Comparison of ENCODE assay signal across 17 mouse cellular contexts in genomic region chr7:139391691-139392090, GRCm38 (mm10). TPM values are rescaled to one million over a fixed set of nuclear protein-coding genes. Genes with fewer than 3 reads are reported as not detected.
DNase-seq lines count a peak whose midpoint lies in the region; ATAC-seq and TF ChIP-seq lines count a peak whose summit lies in the region.
"Had no signal": no experiment of that assay in that cellular context is flagged by ENCODE, and none has a peak within 500 bp of the region (broad histone marks: within the 10 kb centered on the region; RNA-seq: fewer than 3 reads in every experiment).

No protein-coding gene starts in this region.

- H3K9me3 ChIP-seq in heart, postnatal 0 days (replicated peaks; ENCODE audit: control insufficient read depth, low read length), result no peaks in the 10 kb centered on the region
- H3K9me3 ChIP-seq: hindbrain, embryonic 15.5 days; limb, embryonic 12.5 days had no signal

- TF ChIP-seq CTCF in gastrocnemius, adult 2 months (IDR thresholded peaks at IDR 0.05), result no peak
- no peak for TF ChIP-seq CTCF in brain, embryonic 14.5 days (IDR thresholded peaks at IDR 0.05; ENCODE audit: borderline replicate concordance, extremely low read depth, insufficient read depth, insufficient read length)
- no peak for TF ChIP-seq CTCF in heart, postnatal 0 days (IDR thresholded peaks at IDR 0.05; ENCODE audit: low read depth)

- peaks cover 72% of the 10 kb centered on the region for H3K4me1 ChIP-seq in heart, postnatal 0 days (ENCODE audit: control insufficient read depth, insufficient read depth)

- no peak for ATAC-seq in heart, postnatal 0 days (ENCODE audit: insufficient read depth, low read depth)
- ATAC-seq: activated CD4-positive, CD25-positive, alpha-beta regulatory T cell, adult 4 months; forebrain, postnatal 0 days; liver, postnatal 0 days had no signal

- H3K4me2 ChIP-seq in heart, postnatal 0 days (ENCODE audit: low read depth, low read length), result peak overlapping the region; percentile 66
- H3K4me2 ChIP-seq: limb, embryonic 12.5 days had no signal

- no peaks in the 10 kb centered on the region for H3K27me3 ChIP-seq in heart, postnatal 0 days (ENCODE audit: control insufficient read depth, insufficient read depth, low read length)
- H3K27me3 ChIP-seq: hindbrain, embryonic 15.5 days; limb, embryonic 12.5 days had no signal

- 47% methylated on average over 5 of the region's 5 CpGs for WGBS in heart, postnatal 0 days

- H3K36me3 ChIP-seq in heart, postnatal 0 days (replicated peaks; ENCODE audit: control insufficient read depth, insufficient read depth, low read length), result no peaks in the 10 kb centered on the region
- H3K36me3 ChIP-seq: hindbrain, embryonic 15.5 days; limb, embryonic 12.5 days had no signal

- H3K27ac ChIP-seq in gastrocnemius, adult 2 months, result peak overlapping the region; percentile 97
- H3K27ac ChIP-seq in heart, postnatal 0 days (ENCODE audit: low read depth), result peak overlapping the region; percentile 96
- H3K27ac ChIP-seq: hindbrain, embryonic 15.5 days; limb, embryonic 12.5 days had no signal

- DNase-seq in gastrocnemius, adult 2 months, result no peak
- no peak for DNase-seq in gastrocnemius, adult 8-10 months (ENCODE audit: low spot score in 2 of 2)
- DNase-seq in kidney, postnatal 10 days, result peak; percentile 21
- DNase-seq in kidney, adult 9 months, result no peak
- DNase-seq in brain, embryonic 14.5 days (ENCODE audit: low read depth), result peak; percentile 8
- no peak for DNase-seq in heart, postnatal 0 days (ENCODE audit: low spot score)
- DNase-seq in right cerebral cortex, adult 2 months (ENCODE audit: low spot score in 2 of 2), result no peak
- DNase-seq in MN1 (ENCODE audit: low spot score), result no peak
- DNase-seq: forebrain, postnatal 0 days; gastrocnemius, postnatal 36 days; kidney, postnatal 4 days; layer of hippocampus, postnatal 36 days; liver, postnatal 0 days; thymus, postnatal 4 days had no signal

- H3K9ac ChIP-seq in heart, postnatal 0 days (replicated peaks; ENCODE audit: low read depth, low read length), result peak overlapping the region; percentile 98; the same call in 1 of the 2 replicates
- H3K9ac ChIP-seq: forebrain, postnatal 0 days; hindbrain, embryonic 15.5 days; limb, embryonic 12.5 days; liver, postnatal 0 days had no signal

- intact Hi-C loops in gastrocnemius, adult 2 months (cut with DNase I), result loop anchor here (2.0 kb wide), 1 partner anchor 81 kb away; no protein-coding TSS in a partner anchor

- H3K4me3 ChIP-seq in gastrocnemius, adult 2 months, result peak overlapping the region; percentile 82
- peak overlapping the region; percentile 85; the same call in 1 of the 2 replicates for H3K4me3 ChIP-seq in heart, postnatal 0 days (ENCODE audit: low read depth, low read length)
- H3K4me3 ChIP-seq: hindbrain, embryonic 15.5 days; limb, embryonic 12.5 days had no signal

- TF ChIP-seq POLR2A in brain, embryonic 14.5 days (IDR thresholded peaks at IDR 0.05; ENCODE audit: borderline replicate concordance, extremely low read depth, insufficient read depth, insufficient read length, poor library complexity, severe bottlenecking), result no peak

- no peak for TF ChIP-seq EP300 in heart, postnatal 0 days (IDR thresholded peaks at IDR 0.05; ENCODE audit: low read depth)

RNA-seq across cellular contexts. Expression of gene Inpp5a, which starts 2.8 kb away (rescaled TPM):
- 10 to 100 TPM; 77.2 to 95.0 TPM for total RNA-seq in gastrocnemius, adult 2 months (2021)
- 10 to 100 TPM; 74.7 to 91.2 (median 87.5) TPM for total RNA-seq in gastrocnemius, adult 8-10 months (2022)
- 6.2 and 17.6 TPM in 2 replicates for polyA plus RNA-seq in brain, embryonic 14.5 days (2012; rRNA removed)
- 43.4 and 44.1 TPM in 2 replicates for total RNA-seq in heart, postnatal 0 days (2014; rRNA removed; ENCODE audit: low replicate concordance)
- 57.9 and 65.2 TPM in 2 replicates for polyA plus RNA-seq in heart, postnatal 0 days (2015; fragmentation: Nextera tagmentation; extraction: Ambion mirVana)

Comparison
In these comparisons a context has a peak if more than half of its experiments do, and no peak if none do; other contexts are left out.
1. DNase-seq: peak in kidney, postnatal 10 days (single experiment) and brain, embryonic 14.5 days (single experiment); none in gastrocnemius, adult 2 months (single experiment), gastrocnemius, adult 8-10 months (0 of 2), kidney, adult 9 months (single experiment), heart, postnatal 0 days (single experiment), right cerebral cortex, adult 2 months (0 of 2) and MN1 (single experiment).